Mouse (Mus musculus) stomach, postnatal 0 days (tissue): ENCODE data around the gene Gm3285. TPM values are rescaled to one million over a fixed set of nuclear protein-coding genes. Genes with fewer than 3 reads are reported as not detected.

Experiments
- ATAC-seq: fragments of 200-750 bp; cut with Nextera tagmentation; 2 replicates; pipeline ENCODE4 v1.8.0; 2017; ENCODE audit not compliant: low FRiP score, low TSS enrichment
- DNase-seq: peaks from one replicate; pipeline ENCODE4 v3.0.0-alpha.2; 2016; ENCODE audit warnings: low spot score
- H3K27ac ChIP-seq: fragments of 300-500 bp; sonication (generic); replicated peaks from 2 replicates; pipeline ENCODE4 v1.5.1; 2014; ENCODE audit warnings: mild to moderate bottlenecking, control low read depth
- H3K27me3 ChIP-seq: fragments of 300-500 bp; sonication (generic); 2 replicates; pipeline ENCODE4 v1.6.1; 2014; ENCODE audit warnings: low read length; ENCODE audit not compliant: control insufficient read depth, insufficient read depth
- H3K36me3 ChIP-seq: fragments of 300-500 bp; sonication (generic); 2 replicates; pipeline ENCODE4 v1.6.1; 2014; ENCODE audit warnings: low read length, mixed read lengths; ENCODE audit not compliant: control insufficient read depth, insufficient read depth
- H3K4me1 ChIP-seq: fragments of 300-500 bp; sonication (generic); replicated peaks from 2 replicates; pipeline ENCODE4 v1.6.1; 2014; ENCODE audit warnings: antibody characterized with exemption; ENCODE audit not compliant: control insufficient read depth, insufficient read depth
- H3K4me2 ChIP-seq: fragments of 300-500 bp; sonication (generic); replicated peaks from 2 replicates; pipeline ENCODE4 v1.6.1; 2014; ENCODE audit warnings: low read depth, mild to moderate bottlenecking, control low read depth, moderate library complexity
- H3K4me3 ChIP-seq: fragments of 300-500 bp; sonication (generic); 2 replicates; pipeline ENCODE4 v1.5.1; 2014; ENCODE audit warnings: low read depth, low read length, control low read depth
- H3K9ac ChIP-seq: fragments of 300-500 bp; sonication (generic); 2 replicates; pipeline ENCODE4 v1.6.1; 2014; ENCODE audit warnings: mild to moderate bottlenecking, low read length, control low read depth, mixed read lengths
- H3K9me3 ChIP-seq: fragments of 300-500 bp; sonication (generic); 2 replicates; pipeline ENCODE4 v1.6.1; 2016; ENCODE audit warnings: low read length; ENCODE audit not compliant: control insufficient read depth
- CTCF ChIP-seq: IDR thresholded peaks from 2 replicates; pipeline ENCODE4 v1.5.1; 2016; ENCODE audit warnings: antibody characterized with exemption, low read depth, mild to moderate bottlenecking, moderate library complexity
- EP300 ChIP-seq: optimal IDR thresholded peaks from 2 replicates; pipeline ENCODE3; 2016; ENCODE audit warnings: antibody characterized with exemption
- WGBS: fragments of 180-500 bp; shearing (Covaris S2); extraction: QIAGEN DNeasy Blood & Tissue Kit; methylation state at CpG from one replicate; pipeline ENCODE4 v1.1.7; 2014; 5-methylcytosine and 5-hydroxymethylcytosine counted together
- polyA plus RNA-seq: library from polyadenylated mRNA; unstranded; fragments of >200 nt; fragmentation: Nextera tagmentation; extraction: Ambion mirVana; gene quantifications from 2 replicates; pipeline ENCODE4 v1.2.1, GENCODE M21; 2015

Gm3285 gene
- polyA plus RNA-seq, 1 experiment from 2014 or later = not detected

DNA sequence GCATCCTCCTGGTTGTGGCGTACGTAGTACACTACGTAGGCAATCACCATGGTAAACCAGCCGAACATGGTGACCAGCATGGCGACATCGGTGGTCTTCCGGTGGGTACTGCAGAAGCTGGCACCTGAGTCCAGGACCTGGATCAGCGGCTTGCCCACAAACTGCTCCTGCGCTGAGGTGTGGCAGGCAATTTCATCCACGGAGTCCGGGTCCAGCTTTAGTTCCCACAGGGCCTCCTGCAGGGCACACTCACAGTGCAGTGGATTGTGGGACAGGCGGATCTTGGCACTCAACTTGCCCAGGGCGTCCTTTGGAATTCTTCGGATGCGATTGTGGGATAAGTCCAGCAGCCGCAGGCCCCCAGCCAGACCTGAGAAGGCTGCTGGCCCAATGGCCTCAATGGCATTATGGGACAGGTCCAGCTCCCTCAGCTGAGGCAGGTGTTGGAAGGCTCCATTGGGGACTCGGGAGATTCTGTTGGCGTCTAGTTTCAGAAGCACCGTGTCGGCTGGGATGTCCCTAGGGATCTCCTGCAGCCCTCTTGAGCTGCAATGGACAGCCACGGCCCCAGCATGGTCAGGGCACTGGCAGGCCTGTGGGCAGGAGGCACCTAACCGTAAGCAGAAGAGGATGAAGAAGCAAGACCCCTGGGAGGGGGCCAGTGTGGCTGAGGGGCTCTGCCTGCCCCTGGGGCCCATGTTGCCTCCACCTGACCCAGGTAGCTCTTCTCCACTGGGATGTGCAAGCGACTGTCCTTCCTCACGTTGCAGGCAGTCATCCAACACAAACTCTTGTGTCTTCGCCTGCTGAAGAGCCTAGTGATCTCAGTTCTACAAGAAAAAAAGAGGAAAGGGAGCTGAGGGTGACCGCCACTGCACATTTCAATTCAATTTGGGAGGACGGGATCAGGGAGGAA is 39.4 kb downstream of the Gm3285 start:
- Histone ChIP-seq H3K9me3 (no peaks in the 10 kb centered on the region), H3K27ac (no peak overlapping the region), H3K4me1 (no peaks in the 10 kb centered on the region; the same call in 1 of the 2 replicates), H3K4me2 (peak overlapping the region; percentile 81), H3K27me3 (no peaks in the 10 kb centered on the region), H3K36me3 (no peaks in the 10 kb centered on the region), H3K9ac (0 out of 2 replicates have a peak overlapping the region, but pooled peaks have one; percentile 61), H3K4me3 (no peak overlapping the region; the same call in 1 of the 2 replicates)
- TF ChIP-seq CTCF (no peak), EP300 (no peak)
- DNase-seq (no peak), ATAC-seq (no peak)
- WGBS = 88% methylated on average over 27 of the region's 27 CpGs

DNA sequence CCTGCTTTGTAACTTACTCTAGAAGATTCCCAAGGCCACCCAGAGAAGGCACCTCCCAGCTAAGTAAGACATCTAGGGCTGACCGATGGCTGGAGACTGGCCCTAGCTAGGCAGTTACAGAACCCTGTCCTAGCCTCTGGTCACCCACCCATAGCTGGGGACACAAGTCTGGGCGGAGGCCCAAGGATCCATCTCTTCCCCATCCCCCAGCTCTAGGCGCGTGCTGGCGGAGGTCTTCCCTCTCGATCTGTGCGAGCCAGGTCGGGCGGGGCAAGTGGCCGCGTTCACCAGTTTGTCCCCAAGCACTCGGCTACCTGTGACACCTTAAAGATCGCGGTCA is 40.1 kb downstream of the Gm3285 start:
- Histone ChIP-seq H3K27ac (no peak overlapping the region), H3K27me3 (no peaks in the 10 kb centered on the region), H3K4me1 (no peaks in the 10 kb centered on the region; the same call in 1 of the 2 replicates), H3K9me3 (no peaks in the 10 kb centered on the region), H3K4me2 (peak overlapping the region; percentile 81), H3K4me3 (peak overlapping the region; percentile 60), H3K36me3 (no peaks in the 10 kb centered on the region), H3K9ac (peak overlapping the region; percentile 61)
- DNase-seq (no peak), ATAC-seq (peak; percentile 31; the same call in 1 of the 2 replicates)
- TF ChIP-seq CTCF = no peak
- TF ChIP-seq EP300 = no peak
- WGBS = 3% methylated on average over 14 of the region's 14 CpGs

DNA sequence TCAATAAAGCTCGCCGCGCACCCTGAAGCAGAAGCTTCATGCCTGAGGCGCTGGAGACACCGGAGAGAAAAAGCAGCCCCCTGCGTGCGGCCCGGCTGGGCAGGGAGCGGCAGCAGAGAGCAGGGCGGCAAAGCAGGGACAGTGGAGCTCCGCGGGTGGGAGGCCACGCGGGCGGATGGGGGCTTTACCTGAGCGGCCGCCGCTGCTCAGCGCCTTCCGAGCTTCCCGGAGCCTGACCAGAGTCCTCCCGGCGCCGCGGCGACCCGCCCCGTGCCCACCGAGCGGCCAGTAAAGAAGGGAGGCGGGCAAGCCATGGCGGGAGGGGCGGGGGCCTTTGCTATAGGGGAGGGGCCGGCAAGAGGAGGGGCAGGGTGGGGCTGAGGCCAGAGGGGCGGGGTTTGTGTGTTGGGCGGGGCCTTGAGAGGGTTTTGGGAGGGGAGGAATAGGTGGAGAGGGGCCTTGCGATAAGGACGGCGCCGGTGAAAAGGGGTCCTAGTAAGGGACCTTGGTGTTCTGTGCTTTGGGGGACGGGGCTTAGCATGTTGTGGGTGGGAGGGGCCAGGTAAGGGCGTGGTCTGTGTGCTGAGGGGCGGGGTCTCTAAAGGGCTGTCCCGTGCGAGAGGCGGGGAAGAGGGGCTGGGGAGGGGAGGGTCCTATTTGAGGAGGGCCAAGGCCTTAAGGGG is 40.6 kb downstream of the Gm3285 start, which contains the start of gene Lrrc3:
Lrrc3 (minus strand) TSS at position 326 of the 683 bp plus-strand sequence.
- no peak within 1 kb of the TSS for H3K27ac ChIP-seq
- DNase-seq = peak; percentile 83
- ATAC-seq = peak; percentile 77
- H3K4me3 ChIP-seq = peak within 1 kb of the TSS; percentile 60
- peak within 1 kb of the TSS; percentile 61 for H3K9ac ChIP-seq
- TF ChIP-seq CTCF (peak; percentile 56), EP300 (no peak)
- no peaks in the 10 kb centered on the region for H3K9me3 ChIP-seq
- H3K27me3 ChIP-seq = no peaks in the 10 kb centered on the region
- peak within 1 kb of the TSS; percentile 81 for H3K4me2 ChIP-seq
- H3K4me1 ChIP-seq = no peaks in the 10 kb centered on the region; the same call in 1 of the 2 replicates
- H3K36me3 ChIP-seq = no peaks in the 10 kb centered on the region
- 2% methylated on average over 26 of the region's 46 CpGs for WGBS

DNA sequence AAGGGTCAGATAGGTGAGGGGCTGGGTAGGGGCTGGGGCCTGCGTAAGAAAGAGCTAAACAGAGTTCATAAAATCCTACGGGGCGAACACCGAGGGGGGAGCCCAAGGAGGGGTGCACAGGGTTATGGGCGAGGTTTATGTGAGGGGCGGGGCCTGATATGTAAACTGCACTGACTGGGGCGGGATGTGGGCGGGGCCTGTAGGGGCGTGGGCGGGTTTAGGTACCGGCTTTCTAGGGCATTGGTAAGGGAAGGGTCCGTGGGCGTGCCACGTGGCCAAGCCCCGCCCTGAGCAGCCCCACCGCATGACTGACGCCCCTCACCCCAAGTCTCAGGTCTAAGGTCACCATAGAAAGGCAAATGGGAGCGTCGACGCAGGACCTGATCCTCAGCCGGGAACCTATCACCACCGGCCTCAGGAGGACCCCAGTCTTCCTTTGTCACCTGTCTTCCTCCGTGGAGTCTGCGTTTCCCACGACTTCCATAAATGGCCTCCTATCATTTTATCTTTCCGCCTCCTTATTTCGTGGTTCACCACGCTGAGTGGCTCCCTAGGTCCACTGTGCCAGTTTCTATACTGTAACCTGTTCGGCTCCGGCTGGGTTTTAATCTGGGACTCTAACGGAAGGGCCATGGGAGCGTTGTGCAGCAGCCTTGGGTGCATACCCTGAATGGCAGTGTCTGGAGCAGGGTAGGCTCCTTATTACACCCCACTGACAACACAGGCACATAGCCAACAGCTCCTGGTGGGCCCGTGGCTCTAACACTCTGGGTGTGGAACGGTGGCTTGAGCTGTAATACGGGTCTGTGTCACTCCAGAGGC is 41.3 kb downstream of the Gm3285 start:
- peak overlapping the region; percentile 27; the same call in 1 of the 2 replicates for H3K9ac ChIP-seq
- H3K4me2 ChIP-seq = peak overlapping the region; percentile 81
- no peaks in the 10 kb centered on the region for H3K9me3 ChIP-seq
- TF ChIP-seq CTCF = no peak
- TF ChIP-seq EP300 = no peak
- DNase-seq = peak; percentile 87
- no peaks in the 10 kb centered on the region for H3K27me3 ChIP-seq
- H3K36me3 ChIP-seq = no peaks in the 10 kb centered on the region
- H3K27ac ChIP-seq = no peak overlapping the region
- H3K4me1 ChIP-seq = no peaks in the 10 kb centered on the region; the same call in 1 of the 2 replicates
- ATAC-seq = peak; percentile 84
- peak overlapping the region; percentile 60 for H3K4me3 ChIP-seq
- 6% methylated on average over 29 of the region's 35 CpGs for WGBS

Other genes starting within 250 kb of the Gm3285 start
- gene Ube2g2, start 239.7 kb upstream of the Gm3285 start, polyA plus RNA-seq = 53.8 and 54.5 TPM in 2 replicates
- 0.67 and 0.74 TPM in 2 replicates for gene Tspear, start 175.4 kb upstream of the Gm3285 start, polyA plus RNA-seq
- not detected in 2 replicates for gene Gm19402, start 171.2 kb upstream of the Gm3285 start, polyA plus RNA-seq
- not detected in 2 replicates for gene Gm9508, start 164.7 kb upstream of the Gm3285 start, polyA plus RNA-seq
- gene Gm10272, start 155.3 kb upstream of the Gm3285 start, polyA plus RNA-seq = not detected in 2 replicates
- 0.18 TPM in 1 of 2 replicates, not detected in the other for gene Gm10024, start 150.5 kb upstream of the Gm3285 start, polyA plus RNA-seq
- 0.56 and 0.64 TPM in 2 replicates for gene Gm10142, start 146.2 kb upstream of the Gm3285 start, polyA plus RNA-seq
- 3.2 and 4.5 TPM in 2 replicates for gene Krtap12-1, start 141.4 kb upstream of the Gm3285 start, polyA plus RNA-seq
- gene Gm10100, start 135.5 kb upstream of the Gm3285 start, polyA plus RNA-seq = not detected in 2 replicates
- gene Gm18596, start 119.3 kb upstream of the Gm3285 start, polyA plus RNA-seq = not detected in 2 replicates
- gene Gm9736, start 110.6 kb upstream of the Gm3285 start, polyA plus RNA-seq = not detected in 2 replicates
- gene Gm3233, start 102.3 kb upstream of the Gm3285 start, polyA plus RNA-seq = not detected in 2 replicates
- not detected in 2 replicates for gene Gm3238, start 90.7 kb upstream of the Gm3285 start, polyA plus RNA-seq
- gene Gm7138, start 85.0 kb upstream of the Gm3285 start, polyA plus RNA-seq = not detected in 2 replicates
- not detected in 2 replicates for gene Gm3250, start 79.4 kb upstream of the Gm3285 start, polyA plus RNA-seq
- gene Gm7137, start 73.8 kb upstream of the Gm3285 start, polyA plus RNA-seq = not detected in 2 replicates
- not detected in 2 replicates for gene Gm9639, start 66.9 kb upstream of the Gm3285 start, polyA plus RNA-seq
- not detected in 2 replicates for gene Gm19668, start 62.8 kb upstream of the Gm3285 start, polyA plus RNA-seq
- not detected in 2 replicates for gene Gm9507, start 50.1 kb upstream of the Gm3285 start, polyA plus RNA-seq
- gene Gm2696, start 47.3 kb upstream of the Gm3285 start, polyA plus RNA-seq = not detected in 2 replicates
- not detected in 2 replicates for gene Krtap10-4, start 34.9 kb upstream of the Gm3285 start, polyA plus RNA-seq
- gene Krtap10-10, start 26.0 kb upstream of the Gm3285 start, polyA plus RNA-seq = not detected in 2 replicates
- not detected in 2 replicates for gene Gm36176, start 15.2 kb upstream of the Gm3285 start, polyA plus RNA-seq
- gene Gm10318, start 9.1 kb upstream of the Gm3285 start, polyA plus RNA-seq = not detected in 2 replicates
- 3.3 and 3.6 TPM in 2 replicates for gene Lrrc3, start 40.6 kb downstream of the Gm3285 start, polyA plus RNA-seq
- 0.61 and 0.85 TPM in 2 replicates for gene Trpm2, start 108.6 kb downstream of the Gm3285 start, polyA plus RNA-seq
- gene 1810043G02Rik, start 116.5 kb downstream of the Gm3285 start, polyA plus RNA-seq = 16.1 and 18.8 TPM in 2 replicates
- gene Pfkl, start 148.1 kb downstream of the Gm3285 start, polyA plus RNA-seq = 82.4 and 86.1 TPM in 2 replicates
- 0.65 and 1.1 TPM in 2 replicates for gene Dnmt3l, start 180.0 kb downstream of the Gm3285 start, polyA plus RNA-seq
- gene Aire, start 181.6 kb downstream of the Gm3285 start, polyA plus RNA-seq = 0.10 and 0.11 TPM in 2 replicates
- 4.8 and 5.6 TPM in 2 replicates for gene Icosl, start 207.3 kb downstream of the Gm3285 start, polyA plus RNA-seq